In the genomic region with DNA sequence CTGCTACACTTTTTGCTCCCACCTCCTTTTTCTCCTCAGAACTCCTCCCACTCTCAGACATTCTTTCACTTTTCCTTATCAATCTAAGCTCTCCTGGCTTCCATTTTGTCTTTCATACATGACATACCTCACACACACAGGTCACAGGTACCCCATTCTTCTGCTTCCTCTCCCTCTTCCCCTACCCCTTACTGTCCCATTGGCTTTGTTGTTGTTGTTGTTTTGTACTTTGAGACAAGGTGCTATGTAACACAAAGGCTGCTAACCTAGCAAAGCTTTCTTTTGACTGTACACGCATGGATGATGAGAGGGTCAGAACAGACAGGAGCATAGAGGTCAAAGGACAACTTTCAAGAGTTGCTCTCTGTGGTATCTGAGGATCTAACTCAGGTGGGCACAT, we compare ENCODE assay signal across 31 mouse cellular contexts. TPM values are rescaled to one million over a fixed set of nuclear protein-coding genes. Genes with fewer than 3 reads are reported as not detected.
"Had no signal": no experiment of that assay in that cellular context is flagged by ENCODE, and none has a peak within 500 bp of the region (broad histone marks: within the 10 kb centered on the region; RNA-seq: fewer than 3 reads in every experiment).

No protein-coding gene starts in this region.

- H3K27ac ChIP-seq: heart, adult 2 months; heart, embryonic 13.5 days; heart, embryonic 15.5 days; hindbrain, embryonic 10.5 days; hindbrain, embryonic 12.5 days; hindbrain, embryonic 14.5 days; hindbrain, postnatal 0 days; kidney, embryonic 15.5 days; kidney, postnatal 0 days; limb, embryonic 13.5 days; limb, embryonic 15.5 days; liver, embryonic 12.5 days; liver, embryonic 14.5 days had no signal

- H3K9ac ChIP-seq: heart, embryonic 13.5 days; heart, embryonic 15.5 days; hindbrain, embryonic 12.5 days; hindbrain, embryonic 14.5 days; kidney, embryonic 15.5 days; limb, embryonic 13.5 days; limb, embryonic 15.5 days; liver, embryonic 12.5 days; liver, embryonic 14.5 days had no signal

- H3K9me3 ChIP-seq: heart, embryonic 13.5 days; heart, embryonic 15.5 days; hindbrain, embryonic 10.5 days; hindbrain, embryonic 12.5 days; kidney, embryonic 15.5 days; limb, embryonic 13.5 days; limb, embryonic 15.5 days; liver, embryonic 12.5 days had no signal

- ATAC-seq: hindbrain, postnatal 0 days; intestine, postnatal 0 days; liver, embryonic 12.5 days had no signal

- H3K27me3 ChIP-seq: heart, embryonic 13.5 days; heart, embryonic 15.5 days; hindbrain, embryonic 12.5 days; kidney, embryonic 15.5 days; limb, embryonic 13.5 days; limb, embryonic 15.5 days had no signal

- H3K4me3 ChIP-seq: heart, adult 2 months; heart, embryonic 13.5 days; heart, embryonic 15.5 days; hindbrain, embryonic 10.5 days; hindbrain, embryonic 12.5 days; kidney, embryonic 15.5 days; limb, embryonic 13.5 days; limb, embryonic 15.5 days; liver, embryonic 12.5 days had no signal

- DNase-seq: gastrocnemius, postnatal 14 days; gastrocnemius, postnatal 36 days; heart, adult 2 months; heart, postnatal 4 days; kidney, adult 18-20 months; kidney, adult 8-10 months; kidney, postnatal 14 days; kidney, postnatal 36 days; layer of hippocampus, adult 9-11 months; layer of hippocampus, postnatal 36 days; left cerebral cortex, postnatal 4 days had no signal

- H3K4me2 ChIP-seq: heart, embryonic 11.5 days; heart, embryonic 13.5 days; heart, embryonic 15.5 days; hindbrain, embryonic 12.5 days; hindbrain, embryonic 14.5 days; kidney, embryonic 15.5 days; limb, embryonic 13.5 days; limb, embryonic 15.5 days; liver, embryonic 12.5 days had no signal

RNA-seq across cellular contexts. Expression of a gene that starts 59.1 kb away (rescaled TPM):
- total RNA-seq: gastrocnemius, adult 18-20 months; heart, postnatal 25 days; layer of hippocampus, adult 18-20 months; layer of hippocampus, postnatal 36 days; left cerebral cortex, adult 8-10 months had no signal
- polyA plus RNA-seq: gonadal fat pad, adult 2 months; heart, adult 2 months; hindbrain, postnatal 0 days; intestine, postnatal 0 days; kidney, postnatal 0 days; large intestine, adult 2 months had no signal
